Mouse (Mus musculus) C2C12 (cell line): ENCODE results near the gene Fam129b.

Experiments
- CTCF ChIP-seq: IDR thresholded peaks from one replicate; pipeline ENCODE4 v1.5.1; 2011; ENCODE audit not compliant: control insufficient read depth, insufficient read depth, insufficient read length
- MYOG ChIP-seq: IDR thresholded peaks from one replicate; pipeline ENCODE4 v1.6.1; 2011; ENCODE audit not compliant: control insufficient read depth, insufficient read length; ENCODE audit errors: extremely low read depth
- USF1 ChIP-seq: IDR thresholded peaks from one replicate; pipeline ENCODE4 v1.6.1; 2011; ENCODE audit warnings: low read depth, mild to moderate bottlenecking, control low read depth, moderate library complexity

- TF ChIP-seq CTCF (no peak), USF1 (no peak), MYOG (no peak)
Observed at GRCm38 (mm10) chr2:32921801-32922380, 46.0 kb downstream of the Fam129b start.
